Mouse (Mus musculus): Measurements from ENCODE around the gene Lgals3bp.

Gene Lgals3bp

DNA sequence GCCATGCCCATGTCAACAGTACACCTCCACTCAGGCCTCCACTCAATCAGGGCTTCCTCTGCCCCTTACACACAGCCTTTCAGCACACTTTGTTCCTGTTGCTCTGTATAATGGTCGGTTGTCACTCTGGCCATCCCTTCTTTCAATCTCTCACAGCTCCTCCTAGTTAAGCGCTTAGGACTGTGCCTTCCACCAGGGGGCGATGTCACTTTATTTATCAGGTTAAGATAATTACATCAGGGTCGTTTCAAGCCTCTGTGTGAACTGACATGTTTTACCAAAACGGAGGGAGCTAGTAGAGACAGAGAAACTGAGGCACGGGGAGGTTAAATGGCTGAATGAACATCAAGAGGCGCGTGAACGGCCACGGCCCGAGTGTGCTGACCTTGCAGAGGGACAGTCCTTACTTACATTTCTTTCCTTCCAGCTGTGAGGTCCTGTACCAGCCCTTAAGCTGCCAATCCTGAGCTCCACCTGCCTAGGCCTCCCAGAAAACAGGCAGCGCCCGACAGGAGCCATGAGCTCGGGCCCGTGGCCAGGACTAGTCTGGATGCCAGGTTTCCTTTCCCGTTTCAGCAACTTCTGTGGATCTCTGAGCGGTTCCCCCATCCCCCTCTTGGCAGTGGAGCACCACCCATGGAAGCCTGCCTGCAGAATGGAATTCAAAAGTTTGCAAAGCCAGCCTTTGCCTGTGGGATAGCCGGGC is 21.5 kb upstream of the Lgals3bp start:
- peak; percentile 76 to 81 for DNase-seq

DNA sequence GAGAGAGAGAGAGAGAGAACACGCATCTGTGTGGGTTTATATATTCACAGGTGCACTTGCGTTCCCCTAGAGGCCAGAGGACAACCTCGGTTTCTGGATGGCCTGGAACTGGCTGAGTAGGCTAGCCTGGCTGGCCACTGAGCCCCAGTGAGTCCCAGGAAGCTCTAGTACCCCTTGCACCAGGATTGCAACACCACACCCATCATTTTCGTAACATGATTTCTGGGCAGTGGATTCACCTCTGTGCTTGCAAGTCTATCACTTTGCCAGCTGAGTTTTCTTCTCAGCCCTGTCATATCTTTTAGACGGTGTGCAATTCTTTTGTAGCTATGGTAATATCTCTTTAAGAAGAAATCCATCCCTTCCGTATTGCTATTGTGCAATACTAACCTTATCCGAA is 18.4 kb upstream of the Lgals3bp start:
- no peak for DNase-seq

DNA sequence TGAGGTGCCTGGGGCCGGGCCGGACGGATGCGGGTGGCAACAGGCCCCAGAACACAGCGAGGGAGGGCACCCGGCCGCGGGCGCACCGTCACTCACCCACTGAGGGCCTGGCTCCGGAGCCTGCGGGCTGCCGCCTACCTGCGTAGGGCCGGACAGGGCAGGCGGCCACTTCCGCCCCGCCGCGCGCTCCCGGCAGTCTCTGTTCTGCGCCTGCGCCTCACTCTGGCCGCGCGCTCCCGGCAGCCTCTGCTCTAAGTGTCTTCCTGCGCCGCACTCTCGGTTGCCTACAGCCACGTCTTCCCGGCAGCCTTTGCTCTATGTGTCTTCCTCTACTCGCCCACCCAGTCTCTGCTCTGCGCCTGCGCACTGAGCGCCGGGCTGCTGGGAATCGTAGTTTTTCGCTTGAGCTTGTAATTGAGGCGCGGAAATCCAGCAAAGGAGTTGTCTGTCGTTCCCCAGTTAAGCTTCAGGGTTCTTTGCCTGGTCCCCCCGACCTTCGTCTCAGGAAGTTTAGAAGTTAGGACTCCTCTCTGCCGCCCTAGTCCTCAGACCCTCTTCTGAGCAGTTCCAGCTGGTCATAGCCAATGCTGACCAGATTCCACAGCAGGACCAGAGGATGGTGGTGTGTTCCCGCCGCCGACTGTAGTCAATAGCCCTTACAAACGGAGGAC is 17.1 kb upstream of the Lgals3bp start, which contains the start of gene Cant1:
Cant1 (minus strand) TSS at position 253 of the 671 bp plus-strand sequence.
- peak; percentile 98 for DNase-seq

DNA sequence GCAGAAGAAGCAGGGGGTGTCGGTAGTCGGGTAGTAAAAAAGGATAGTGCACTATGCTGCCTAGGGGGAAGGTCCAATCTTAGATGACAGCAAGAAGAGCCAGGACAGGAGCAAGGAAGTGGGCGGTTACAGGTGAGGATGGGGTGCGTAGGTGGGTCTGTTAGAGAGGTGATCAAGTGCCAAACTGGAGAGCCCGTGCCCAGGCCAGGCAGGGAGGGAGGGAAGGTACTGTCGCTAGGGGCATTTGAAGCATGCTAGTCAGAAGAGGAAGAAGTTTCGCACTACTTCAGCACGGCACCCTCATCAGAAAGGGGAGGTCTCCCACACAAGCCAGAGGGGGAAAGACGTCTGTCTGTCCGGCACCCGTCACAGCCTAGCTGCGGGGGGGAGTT is 16.5 kb upstream of the Lgals3bp start:
- DNase-seq = no peak

DNA sequence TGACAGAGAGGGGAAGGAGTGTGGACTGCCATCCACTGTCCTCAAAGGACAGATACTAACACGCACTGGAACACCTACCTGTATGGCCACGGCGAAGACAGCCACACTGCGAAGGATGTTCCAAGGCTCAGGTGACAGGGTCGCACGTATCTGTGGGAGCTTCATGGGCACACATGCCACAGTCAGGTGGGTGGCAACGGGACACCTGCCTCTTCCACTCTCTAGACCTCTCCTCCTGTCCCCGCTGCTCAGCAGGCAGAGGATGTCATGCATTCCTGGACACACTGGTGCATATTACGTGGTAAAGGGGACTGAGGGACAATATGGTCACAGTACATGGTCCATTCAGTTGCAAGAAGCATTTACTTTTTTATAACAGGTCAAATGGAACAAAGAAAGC is 15.6 kb upstream of the Lgals3bp start:
- no peak for DNase-seq

DNA sequence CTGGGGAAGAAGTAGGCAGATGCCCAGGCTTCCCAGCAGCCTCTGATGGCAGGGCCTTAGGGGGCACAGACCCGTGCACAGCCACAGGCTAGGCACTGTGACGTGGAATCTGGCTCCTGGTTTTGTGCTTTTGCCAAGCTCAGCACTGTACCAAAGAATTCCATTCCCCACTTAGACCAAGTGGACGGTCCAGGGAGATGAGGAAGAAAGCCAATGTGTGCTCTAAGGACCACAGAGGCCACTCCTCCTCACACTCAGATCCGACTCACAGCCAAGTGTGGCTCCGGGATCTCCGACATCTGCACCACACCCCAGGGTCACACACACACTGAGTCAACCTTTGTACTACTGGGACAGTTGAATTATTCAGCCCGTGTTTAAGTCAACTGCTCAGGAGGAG is 14.2 kb upstream of the Lgals3bp start:
- peak in 1 of 2 experiments; percentile 9 for DNase-seq

DNA sequence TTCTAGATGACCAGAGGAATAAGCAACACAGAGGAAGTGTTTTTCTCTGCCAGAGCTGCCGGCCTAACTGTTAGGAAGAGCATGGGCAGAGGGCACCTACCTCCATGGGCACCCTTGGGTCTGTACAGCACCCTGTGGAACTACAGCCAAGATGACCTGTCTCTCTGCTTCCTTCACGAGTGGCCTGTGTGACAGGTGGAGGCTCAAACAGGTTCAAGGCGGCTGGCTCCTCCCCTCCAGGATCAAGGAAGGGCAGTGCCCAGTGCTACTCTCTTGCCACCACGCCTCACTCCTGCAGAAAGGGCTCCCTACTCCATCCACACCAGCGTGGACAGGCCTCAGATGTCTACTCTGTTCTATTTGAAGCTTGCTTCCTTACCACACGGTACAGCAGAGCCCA is 13.7 kb upstream of the Lgals3bp start:
- no peak for DNase-seq

DNA sequence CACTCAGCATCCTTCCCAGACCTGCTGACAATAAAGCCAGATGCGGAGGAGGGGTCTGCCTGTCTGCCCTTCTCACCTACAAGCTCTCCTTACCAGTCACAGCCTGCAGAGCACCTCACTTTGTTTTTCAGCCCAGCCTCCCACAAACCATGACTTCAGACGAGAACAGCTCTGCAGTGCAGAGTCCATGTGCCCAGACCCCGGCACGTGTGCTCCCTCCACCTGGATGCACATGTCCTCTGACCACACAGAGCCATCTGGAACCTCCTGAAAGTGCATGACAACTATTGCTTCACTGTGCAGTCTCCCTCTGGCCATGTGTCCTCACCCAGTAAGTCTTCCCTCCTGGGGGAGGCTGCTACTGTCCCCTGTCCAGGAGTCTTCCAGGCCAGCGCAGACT is 12.4 kb upstream of the Lgals3bp start:
- peak in 1 of 2 experiments; percentile 1 for DNase-seq

DNA sequence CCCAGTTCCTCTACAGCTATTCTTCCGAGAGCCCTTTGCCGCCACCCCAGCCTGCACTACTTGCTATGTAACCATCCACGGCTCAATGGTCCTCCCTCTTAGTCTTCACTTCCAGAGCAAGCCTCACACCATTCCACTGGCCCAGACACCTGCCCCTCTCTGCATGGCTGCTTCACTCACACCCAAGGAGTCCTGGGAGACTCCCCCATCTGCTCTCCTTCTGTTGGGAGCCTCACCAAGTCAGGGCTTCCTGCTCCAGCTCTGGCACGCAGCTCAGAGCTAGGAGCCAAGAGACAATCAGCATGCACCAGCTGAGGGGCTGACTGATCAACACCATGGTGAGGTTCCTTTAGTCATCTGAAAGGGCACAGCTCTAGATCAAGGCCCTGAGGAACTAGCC is 11.2 kb upstream of the Lgals3bp start:
- peak; percentile 47 to 52 for DNase-seq

DNA sequence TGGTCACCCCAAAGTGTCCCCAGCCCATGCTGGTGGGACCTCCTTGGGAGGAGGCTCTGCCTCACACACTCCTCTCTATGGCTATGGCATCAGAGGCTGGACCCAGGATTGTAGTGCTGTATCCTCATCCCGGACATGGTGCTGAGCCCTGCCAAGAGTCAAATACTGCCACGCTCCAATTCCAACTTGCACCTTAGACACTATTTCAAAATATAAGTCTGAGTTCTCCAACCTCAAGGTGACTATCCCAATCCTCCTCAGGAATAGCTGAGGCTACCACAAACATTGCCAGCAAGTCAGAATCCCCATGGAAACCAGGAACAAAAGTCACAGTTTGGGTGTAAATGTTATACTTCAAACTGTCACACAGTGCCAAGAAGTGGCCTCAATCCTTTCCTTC is 10.7 kb upstream of the Lgals3bp start:
- DNase-seq = no peak

DNA sequence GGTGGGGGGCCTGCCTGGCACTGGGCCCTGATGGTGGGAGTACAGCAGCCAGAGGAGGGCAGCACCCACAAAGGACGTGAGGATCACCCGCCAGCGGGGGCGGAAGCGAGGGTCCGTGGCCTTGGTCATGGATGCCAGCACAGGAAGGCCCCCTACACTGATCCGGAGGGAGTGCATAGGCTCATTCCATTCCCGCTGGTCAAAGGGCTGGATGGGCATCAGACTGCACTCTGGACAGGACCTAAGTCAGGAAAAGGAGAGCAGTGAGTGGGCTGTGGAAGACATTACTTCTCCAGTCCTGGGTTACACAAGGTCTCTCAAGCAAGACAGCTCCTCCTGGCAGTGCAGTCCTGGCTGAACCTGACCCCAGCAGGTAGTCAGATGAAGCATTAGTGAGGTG is 9.4 kb upstream of the Lgals3bp start:
- DNase-seq = no peak

DNA sequence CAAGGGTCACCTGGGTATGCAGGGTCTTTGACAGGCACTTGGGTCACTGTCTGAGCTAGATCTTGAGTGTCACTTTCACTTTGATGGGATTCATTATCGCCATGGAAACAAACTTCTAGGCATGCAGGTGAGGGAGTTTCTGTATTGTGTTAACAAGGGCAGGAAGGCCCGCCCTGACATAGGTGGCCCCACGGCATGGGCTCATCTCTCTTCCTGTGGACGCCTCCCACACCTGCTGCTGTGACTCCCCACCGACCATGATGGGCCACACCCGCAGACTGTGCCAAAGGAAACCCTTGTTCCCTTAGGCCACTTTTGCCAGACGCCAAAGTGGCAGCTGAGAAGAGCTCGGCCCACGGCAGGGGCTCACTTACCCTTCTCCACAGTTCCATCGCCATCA is 8.6 kb upstream of the Lgals3bp start:
- no peak for DNase-seq

DNA sequence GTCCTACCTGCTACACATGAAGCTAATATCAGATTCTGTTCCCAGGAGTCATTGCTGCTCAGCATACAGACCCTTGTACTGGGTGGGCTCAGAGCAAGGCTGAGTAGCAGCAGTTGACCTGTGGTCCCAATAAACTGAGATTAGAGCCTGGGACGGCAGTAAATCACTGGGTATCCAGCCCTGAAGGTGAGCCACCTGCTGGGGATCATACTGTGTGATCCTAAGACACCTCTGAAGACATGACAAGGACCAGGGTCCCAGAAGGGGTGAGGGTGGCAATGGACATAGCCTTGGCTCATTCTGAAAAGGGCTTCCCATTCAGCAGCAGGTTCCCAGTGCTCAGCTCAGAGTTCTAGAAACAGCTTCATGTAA is 8.2 kb upstream of the Lgals3bp start:
- DNase-seq = no peak

DNA sequence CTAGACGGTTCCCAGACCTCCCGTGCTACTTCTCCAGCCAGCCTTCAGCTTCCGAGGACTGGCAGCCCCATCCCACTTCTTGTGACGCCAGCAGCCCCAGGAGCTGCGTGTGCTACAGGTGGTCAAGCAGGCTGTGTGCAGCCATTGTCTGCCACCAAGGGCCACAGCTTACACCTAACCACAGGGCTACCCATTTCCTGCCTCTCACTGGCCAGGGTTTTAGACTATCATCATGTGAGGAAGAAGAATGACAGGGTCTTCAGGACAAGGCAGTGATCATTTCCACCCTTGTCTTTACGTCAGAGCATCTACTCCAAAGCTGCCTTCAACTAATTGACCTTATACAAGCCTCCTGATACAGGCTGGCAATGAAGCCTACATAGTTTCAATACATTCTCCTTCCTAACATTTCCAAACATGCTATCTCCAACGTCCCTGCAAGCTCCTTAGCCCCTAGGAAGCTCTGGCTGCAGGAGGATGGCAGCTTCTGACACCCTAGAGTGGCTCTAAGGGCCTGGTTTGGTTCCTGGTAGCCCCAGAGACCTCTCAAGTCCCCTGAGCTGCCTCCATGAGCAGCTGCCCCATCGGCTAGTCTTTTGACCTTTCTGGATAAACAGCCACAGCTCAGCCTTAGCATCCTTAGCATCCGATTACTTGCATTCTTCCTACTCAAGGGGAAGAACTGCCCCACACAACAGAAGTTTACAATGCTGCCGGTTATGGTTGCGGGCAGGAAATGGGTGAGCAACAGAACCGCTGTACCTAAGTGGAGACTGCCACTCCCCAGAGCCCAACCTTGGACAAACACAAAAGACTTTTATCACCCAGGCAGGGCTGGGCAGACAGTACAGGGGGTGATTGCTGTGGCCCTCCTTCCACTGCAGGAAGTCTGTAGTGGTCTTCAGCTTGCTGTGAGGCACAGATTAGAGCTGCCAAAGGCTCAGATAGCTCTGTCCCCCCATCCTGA is 7.5 kb upstream of the Lgals3bp start:
- DNase-seq = no peak

DNA sequence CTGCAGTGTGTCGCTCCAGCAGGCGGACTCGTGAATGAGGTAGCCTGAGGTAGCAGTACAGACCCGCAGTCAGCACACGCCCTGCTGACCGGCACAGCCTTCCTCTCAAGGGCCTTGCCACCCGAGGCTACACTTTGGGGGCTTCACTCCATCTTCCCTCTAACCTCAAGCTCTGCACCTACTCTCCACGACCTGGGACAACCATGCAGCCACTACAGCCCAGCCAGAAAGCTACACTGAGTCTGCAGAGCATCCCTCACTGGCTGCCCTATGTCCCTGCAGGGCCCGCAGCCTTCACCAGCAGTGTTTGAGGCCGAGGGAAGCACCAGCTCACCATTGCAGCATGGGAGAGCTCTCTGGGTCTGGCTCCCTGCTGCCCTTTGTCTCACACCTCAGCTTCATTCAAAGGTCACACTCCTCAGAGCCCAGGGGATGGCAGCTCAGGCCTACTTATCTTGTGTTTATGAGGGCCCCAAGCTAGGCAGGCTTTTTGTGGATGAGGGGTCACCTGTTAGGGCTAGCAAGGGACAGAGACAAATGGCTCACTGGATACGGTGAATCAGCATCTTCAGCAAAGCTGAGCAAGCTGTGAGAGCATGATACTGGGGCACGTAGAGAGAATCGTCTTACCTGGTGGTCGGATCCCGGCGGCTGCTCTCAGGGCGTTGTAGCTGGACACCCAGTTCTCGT is 6.3 kb upstream of the Lgals3bp start:
- DNase-seq = no peak

DNA sequence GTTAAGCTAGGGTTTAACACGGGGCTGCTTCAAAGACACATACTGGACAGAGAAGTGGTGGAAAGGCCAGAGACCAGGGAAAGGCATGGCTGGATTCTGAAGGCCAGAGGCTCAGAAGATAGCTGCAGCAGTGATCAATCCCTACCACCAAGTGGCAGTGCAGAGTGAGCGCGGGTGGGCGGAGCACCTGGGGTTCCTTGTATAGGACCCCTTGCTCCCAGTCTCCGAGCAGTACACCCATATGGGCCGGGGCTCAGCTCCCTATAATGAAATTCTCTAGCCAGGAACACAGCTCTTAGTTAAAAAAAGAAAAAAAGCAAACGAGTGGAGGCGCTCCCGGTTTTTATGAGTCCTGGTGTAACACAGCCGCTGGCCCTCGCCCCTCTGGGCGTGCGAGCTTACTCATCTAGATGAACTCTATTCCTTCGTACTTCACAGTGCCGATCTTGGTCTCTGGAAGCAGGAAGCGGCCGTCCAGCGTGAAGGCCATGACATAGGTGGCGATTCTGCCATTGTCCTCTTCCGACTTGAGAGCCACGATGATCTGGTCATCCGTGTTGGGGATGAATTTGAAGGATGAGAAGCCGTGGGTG is 5.5 kb upstream of the Lgals3bp start:
- DNase-seq = peak in 1 of 2 experiments; percentile 55

DNA sequence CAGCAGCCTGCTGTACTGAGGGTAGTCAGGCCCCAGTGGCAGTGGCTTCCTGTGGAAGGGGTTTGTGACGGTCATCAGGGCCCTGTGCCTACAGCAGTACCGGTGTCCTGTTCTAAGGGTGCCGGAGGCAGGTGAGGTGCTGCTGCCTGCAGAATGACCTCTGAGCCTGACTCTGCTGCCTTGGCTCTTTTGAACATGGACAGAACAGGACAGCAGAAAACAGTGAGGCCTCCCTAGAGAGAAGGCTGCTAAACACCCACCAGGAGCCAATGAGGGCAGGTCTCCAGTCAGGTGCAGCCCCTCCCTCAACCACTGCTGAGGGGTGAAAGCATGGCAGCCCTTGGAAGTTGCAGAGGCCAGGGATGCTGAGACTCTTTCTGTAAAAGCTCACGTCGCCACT is 4.6 kb upstream of the Lgals3bp start:
- peak in 1 of 2 experiments; percentile 1 for DNase-seq

DNA sequence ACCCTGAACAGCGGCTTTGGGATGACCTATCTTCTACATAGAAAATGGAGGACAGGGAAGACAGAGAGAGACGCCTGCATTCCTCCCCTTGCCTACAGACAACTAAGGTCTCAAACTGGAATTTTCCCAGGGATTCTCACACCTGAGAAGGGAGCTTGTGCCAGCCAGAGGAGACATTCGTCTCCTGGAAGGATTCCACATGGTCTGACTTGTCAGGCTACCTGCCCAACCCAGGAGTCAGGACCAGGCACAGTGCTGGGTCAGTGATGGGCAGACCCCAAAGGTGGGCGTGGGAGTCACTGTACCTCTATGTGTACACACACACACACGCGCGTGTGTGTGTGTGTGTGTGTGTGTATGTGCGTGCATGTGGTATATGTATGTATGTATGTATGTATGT is 3.4 kb upstream of the Lgals3bp start:
- peak in 1 of 2 experiments; percentile 2 for DNase-seq

DNA sequence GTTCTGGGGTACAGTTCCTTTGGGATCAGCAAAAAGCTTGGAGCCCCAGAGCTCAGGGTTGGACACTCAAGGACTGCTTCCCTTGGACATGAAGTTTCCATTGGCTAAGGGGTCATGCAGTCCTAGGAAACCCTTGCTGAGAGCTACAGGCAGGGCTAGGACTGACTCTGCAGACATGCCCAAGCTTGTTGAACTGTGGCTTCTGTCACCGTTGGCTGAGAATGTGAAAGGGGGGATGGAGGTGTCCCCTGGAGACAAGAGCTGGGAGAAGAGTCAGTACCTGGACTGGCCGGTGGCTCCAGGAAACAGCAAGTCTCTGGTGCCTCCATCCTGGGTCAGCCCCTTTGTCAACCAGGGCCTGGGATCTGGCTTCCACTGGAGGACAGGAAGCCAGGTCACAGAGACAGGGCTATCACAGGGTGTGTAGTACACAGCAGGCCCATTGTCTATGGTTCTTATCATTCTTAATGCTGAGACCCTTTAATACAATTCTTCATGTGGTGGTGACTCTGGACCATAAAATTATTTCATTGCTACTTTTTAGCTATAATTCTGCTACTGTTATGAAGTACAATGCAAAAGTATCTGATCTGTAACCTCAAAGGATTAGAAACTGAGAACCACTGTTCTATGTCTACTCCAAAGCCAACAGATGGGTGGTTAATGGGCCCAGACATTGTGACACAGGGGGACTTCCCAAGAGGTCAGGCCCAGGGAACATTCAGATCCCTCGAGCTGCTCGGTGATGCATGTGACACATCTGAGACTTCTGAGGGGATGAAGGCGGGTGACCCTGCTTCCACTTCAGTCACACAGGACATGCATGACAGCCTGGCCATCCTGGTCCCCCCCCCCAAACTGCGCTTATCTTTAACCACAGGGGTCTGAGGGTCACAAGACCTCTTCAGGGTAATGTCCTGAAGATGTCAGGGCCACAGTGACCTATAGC is 2.3 kb upstream of the Lgals3bp start:
- peak in 1 of 2 experiments; percentile 5 for DNase-seq

DNA sequence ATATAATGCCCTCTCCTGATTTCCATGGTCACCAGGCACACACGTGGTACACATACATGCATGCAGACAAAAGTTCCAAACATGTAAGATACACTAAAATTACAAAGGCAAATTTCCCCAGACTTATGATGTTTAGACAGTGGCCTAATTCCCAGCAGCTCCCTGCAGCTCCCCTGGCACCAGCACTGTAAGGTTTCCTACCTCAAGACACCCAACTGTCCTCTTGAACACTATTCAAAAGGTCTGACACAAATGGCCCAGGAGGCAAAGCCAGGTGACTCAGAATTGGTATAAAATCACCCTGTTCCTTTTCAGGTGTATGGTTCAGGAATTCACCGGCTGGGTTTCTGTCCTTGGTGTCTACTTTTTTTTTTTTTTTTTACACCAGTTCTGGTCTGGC is 1.3 kb upstream of the Lgals3bp start:
- peak in 1 of 2 experiments; percentile 13 for DNase-seq

DNA sequence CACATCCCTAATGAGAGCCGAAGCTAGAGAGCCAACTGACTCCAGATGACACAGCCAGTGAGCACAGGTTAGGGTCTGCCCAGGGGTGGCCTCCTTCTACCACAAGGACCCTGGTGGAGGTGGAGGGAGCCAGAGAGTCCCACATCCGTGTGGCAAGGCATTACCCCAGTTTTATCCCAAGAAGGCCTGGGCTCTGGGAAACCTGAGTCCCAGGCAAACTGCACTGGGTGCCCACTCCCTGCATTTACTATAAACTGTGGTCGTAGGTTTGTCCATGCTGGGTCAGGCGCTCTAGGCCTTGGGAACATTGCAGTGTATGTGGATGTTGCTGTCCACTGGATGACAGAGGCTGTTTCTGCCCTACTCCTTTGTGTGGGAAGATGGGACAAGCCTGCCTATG is 697 bp downstream of the Lgals3bp start:
- DNase-seq = no peak
